Mouse (Mus musculus): ENCODE measurements around the gene Kat7.

The Kat7 gene

DNA sequence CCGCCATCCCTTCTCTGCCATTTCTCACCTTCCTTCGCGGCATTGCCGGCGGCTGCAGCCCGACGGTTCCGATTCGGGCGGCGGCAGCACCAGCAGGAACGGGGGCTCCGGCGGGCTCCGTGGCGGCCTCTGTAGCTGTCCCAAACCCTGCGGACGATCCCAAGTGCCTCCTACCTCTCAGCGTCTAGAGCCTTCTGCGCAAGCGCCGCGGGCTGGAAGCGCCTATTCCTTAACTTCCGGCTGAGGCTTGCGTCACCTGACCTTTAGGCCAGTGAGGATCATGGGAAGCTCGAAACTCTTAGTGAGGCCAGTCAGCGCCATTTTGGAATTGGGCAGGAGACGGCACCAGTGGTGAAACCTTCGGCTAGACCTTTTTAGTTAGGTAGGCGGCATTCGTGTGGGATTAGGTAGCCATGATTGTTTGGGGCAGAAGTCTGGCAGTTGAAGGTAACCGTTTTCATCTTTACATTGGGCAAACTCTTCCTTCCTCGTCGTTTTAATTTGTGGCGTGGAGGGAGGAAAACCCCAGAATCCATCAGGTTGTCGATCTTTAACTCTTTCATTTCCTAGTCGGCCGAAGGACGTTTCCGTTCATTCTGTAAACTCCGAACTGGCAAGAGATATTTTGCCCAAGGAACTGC, at the start of gene Kat7:
Kat7 (minus strand) TSS at position 240 of the 641 bp plus-strand sequence.
- DNase-seq (ENCODE audit: low spot score in 2 of 2), result peak; percentile 92 to 97

- DNase-seq (ENCODE audit: low spot score in 2 of 2), result peak; percentile 48 to 59
These were observed 48.2 kb upstream of the Kat7 start for GRCm38 (mm10) chr11:95358263-95358662.

- peak; percentile 88 to 89 for DNase-seq (ENCODE audit: low spot score in 2 of 2)
These were observed 46.6 kb upstream of the Kat7 start for GRCm38 (mm10) chr11:95356469-95357273.

DNA sequence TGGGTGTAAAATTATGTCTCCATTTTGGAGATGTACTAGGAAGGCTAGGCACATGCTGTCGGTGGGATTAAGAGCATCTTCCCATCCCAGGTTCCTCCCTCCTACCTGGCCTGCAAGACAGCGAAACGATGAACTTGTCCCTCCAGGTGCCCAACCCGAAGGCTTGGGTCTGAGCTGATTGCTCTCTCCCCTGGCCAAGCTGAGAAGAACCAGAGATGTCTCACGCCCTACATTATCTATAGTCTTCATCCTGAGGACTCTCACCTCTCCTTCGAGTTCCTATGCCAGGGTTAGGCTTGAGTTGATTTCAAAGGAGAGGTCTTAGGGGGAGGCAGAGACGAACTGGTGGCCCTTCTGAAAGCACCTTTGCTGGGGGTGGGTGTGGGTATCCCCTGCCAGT, 46.0 kb upstream of the Kat7 start:
- DNase-seq (ENCODE audit: low spot score in 2 of 2), result no peak

GRCm38 (mm10) chr11:95355661-95356011, 45.6 kb upstream of the Kat7 start:
- DNase-seq (ENCODE audit: low spot score in 2 of 2), result peak in 1 of 2 experiments; percentile 31

- no peak for DNase-seq (ENCODE audit: low spot score in 2 of 2)
These were observed 45.1 kb upstream of the Kat7 start for GRCm38 (mm10) chr11:95354945-95355660.

- peak in 1 of 2 experiments; percentile 41 for DNase-seq (ENCODE audit: low spot score in 2 of 2)
These were observed 44.3 kb upstream of the Kat7 start for GRCm38 (mm10) chr11:95354228-95354944.

GRCm38 (mm10) chr11:95353226-95353625, 43.2 kb upstream of the Kat7 start:
- no peak for DNase-seq (ENCODE audit: low spot score in 2 of 2)

GRCm38 (mm10) chr11:95352686-95353085, 42.6 kb upstream of the Kat7 start:
- DNase-seq (ENCODE audit: low spot score in 2 of 2), result no peak

GRCm38 (mm10) chr11:95350960-95351359, 40.9 kb upstream of the Kat7 start:
- peak; percentile 39 to 49 for DNase-seq (ENCODE audit: low spot score in 2 of 2)

DNA sequence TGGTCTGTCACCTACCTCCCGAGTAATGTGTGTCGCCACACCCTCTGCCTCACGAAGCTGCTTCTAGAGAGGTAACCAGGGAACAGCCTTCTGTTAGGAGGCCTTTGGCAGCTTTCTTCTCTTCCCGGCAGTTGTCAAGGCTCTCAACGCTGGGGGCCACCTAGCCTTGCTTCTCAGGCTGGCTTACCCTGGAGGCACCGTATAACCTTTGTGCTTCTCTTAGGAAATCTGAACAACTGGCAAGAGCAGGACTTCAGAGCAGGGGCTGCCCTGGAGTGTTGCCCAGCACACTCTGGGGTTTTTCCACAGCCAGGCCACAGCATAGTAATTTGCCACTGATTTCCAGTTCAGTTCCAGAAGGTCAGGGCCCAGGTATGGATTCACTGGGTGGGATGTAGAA, 40.2 kb upstream of the Kat7 start:
- DNase-seq (ENCODE audit: low spot score in 2 of 2), result no peak

DNA sequence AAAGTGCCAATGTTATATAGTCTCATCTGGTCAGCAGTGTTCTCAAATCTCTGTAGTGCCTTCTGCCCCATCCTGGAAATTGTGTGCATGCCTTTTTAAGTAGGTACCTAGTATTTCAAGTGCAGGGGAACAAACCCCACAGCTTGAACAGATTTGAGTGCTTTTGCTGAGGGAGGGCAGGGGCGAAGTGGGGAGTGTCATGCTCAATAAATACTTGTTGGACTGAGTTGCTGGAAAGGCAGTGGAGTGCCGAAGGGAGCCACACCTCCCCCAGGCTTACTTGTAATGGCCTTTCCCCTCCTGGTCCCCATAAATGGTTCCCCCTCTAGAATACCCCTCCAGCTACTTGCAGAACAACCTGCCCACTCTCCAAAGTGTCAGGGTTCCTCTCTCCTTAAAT, 34.1 kb upstream of the Kat7 start:
- DNase-seq (ENCODE audit: low spot score in 2 of 2), result no peak

DNA sequence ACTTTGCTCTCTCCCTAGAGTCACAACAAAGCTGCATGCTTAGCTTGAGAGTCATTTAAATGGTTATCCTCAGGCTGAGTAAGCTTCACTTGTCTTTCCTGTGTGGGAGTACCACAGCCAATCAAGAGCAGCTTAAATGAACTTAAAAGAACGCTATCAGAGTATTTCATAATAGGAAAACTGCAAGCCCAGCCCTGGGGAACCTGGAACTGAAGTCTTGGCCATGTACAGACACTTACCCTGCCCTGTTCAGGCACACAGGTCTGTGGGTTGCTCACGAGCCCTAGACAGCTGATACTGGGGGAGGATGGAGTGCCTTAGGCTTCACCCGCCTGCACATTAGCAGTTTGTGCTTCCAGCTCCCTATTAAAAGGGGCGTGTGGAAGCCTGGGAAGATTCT, 33.1 kb upstream of the Kat7 start:
- no peak for DNase-seq (ENCODE audit: low spot score in 2 of 2)

GRCm38 (mm10) chr11:95340664-95341063, 30.6 kb upstream of the Kat7 start:
- DNase-seq (ENCODE audit: low spot score in 2 of 2), result no peak

- no peak for DNase-seq (ENCODE audit: low spot score in 2 of 2)
These were observed 30.2 kb upstream of the Kat7 start for GRCm38 (mm10) chr11:95340259-95340658.

DNA sequence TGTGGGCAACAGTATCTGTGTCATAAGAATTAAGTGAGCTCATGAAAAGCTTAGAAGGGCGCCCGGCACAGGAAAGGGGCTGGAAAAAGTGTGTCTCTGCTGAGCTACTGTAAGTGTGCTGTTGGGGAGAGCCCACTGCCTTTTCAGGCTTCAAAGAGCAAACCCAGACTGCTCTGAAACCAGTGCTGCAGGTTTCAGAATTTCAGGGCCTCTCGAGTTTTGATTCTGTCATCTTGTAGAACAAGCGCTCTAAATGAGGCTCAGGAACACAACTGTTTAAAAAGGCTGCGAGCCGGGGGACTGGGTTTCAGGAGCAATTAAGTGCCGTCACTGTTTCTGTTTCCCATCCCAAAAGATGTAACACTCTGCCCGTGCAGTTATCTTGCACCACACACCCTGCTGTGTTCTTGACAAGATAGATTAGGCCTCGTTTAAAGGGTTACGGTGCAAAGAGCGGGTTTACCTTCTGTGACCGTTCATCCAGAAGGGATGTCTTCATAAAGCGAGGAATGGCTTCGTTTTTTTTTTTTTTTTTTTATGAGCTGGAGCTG, 29.5 kb upstream of the Kat7 start:
- DNase-seq (ENCODE audit: low spot score in 2 of 2), result no peak

DNA sequence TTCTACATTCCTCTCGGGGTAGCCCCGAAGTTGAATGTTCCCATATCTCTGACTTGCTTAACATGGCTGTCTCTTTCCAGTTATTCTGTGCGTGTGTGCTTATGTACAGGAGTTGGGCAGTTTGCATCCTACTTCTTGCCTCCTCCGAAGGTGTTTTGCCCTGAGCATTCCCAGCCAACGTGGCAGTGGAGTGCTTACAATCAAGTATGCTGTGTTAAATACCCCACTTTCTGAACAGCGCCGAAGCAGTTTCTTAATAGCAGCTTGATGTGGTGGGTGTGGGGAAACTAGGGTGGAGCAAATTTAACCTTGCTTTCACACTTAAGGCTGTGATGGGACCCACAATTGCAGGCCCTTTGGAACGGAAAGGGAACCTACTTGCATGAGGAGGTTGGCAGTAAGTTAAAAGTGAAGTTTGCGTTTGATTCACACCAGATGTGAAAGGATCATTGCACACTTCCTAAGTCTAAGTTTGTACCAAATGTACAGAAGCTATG, 27.8 kb upstream of the Kat7 start:
- no peak for DNase-seq (ENCODE audit: low spot score in 2 of 2)

- DNase-seq (ENCODE audit: low spot score in 2 of 2), result peak; percentile 68 to 73
These were observed 27.2 kb upstream of the Kat7 start for GRCm38 (mm10) chr11:95337129-95337813.

GRCm38 (mm10) chr11:95336568-95337128, 26.6 kb upstream of the Kat7 start, which contains the start of gene Fam117a:
Gene Fam117a, plus strand, starts transcription at chr11:95337018.
- peak; percentile 90 for DNase-seq (ENCODE audit: low spot score in 2 of 2)

- DNase-seq (ENCODE audit: low spot score in 2 of 2), result no peak
These were observed 24.5 kb upstream of the Kat7 start for GRCm38 (mm10) chr11:95334448-95335060.
